Mouse (Mus musculus) urinary bladder, postnatal 14 days (tissue): ENCODE measurements at regions not wholly inside any gene's neighbourhood (a gene's known extent, or its start where the extent isn't known, plus 50 kb on each side); places are given as distances from the start of the nearest gene placed in this dataset.

ENCODE experiments used
- DNase-seq: peaks from one replicate; pipeline ENCODE4 v3.0.0; 2021; ENCODE audit warnings: low spot score

- no peak for DNase-seq
These were observed 296.1 kb downstream of the Irs2 start for GRCm38 (mm10) chr8:10712118-10712689.

GRCm38 (mm10) chr8:10711474-10711873 lies 296.8 kb downstream of the Irs2 start:
- DNase-seq, result no peak

GRCm38 (mm10) chr8:10708509-10708908 lies 299.7 kb downstream of the Irs2 start:
- no peak for DNase-seq

- DNase-seq, result no peak
These were observed 301.1 kb downstream of the Irs2 start for GRCm38 (mm10) chr8:10707122-10707521.

GRCm38 (mm10) chr8:10705909-10706308 lies 302.3 kb downstream of the Irs2 start:
- no peak for DNase-seq

GRCm38 (mm10) chr8:10702755-10703154 lies 305.5 kb downstream of the Irs2 start:
- DNase-seq, result no peak

DNA sequence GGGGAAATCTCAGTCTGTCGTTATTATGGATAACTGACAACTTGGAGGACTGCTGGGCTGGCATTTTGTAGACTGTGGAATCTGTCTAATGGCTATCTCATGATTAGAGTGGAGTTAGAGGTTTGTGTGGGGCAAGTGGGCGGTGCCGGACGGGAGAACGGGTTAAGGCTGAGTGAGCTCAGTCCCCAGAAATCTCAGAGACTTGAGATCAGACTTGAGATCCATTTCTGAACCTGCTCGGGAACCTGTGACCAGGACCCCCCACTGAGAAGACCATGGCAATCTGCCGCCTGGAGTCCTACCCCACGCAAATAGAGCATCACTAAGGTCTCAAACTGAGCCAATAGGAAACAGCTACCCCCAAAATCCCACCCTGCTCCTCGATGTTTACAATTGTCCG lies 306.0 kb downstream of the Irs2 start:
- DNase-seq, result no peak

GRCm38 (mm10) chr8:10701648-10702061 lies 306.6 kb downstream of the Irs2 start:
- DNase-seq, result no peak

- no peak for DNase-seq
These were observed 307.0 kb downstream of the Irs2 start for GRCm38 (mm10) chr8:10701226-10701625.

- DNase-seq, result no peak
These were observed 308.6 kb downstream of the Irs2 start for GRCm38 (mm10) chr8:10699669-10700068.

GRCm38 (mm10) chr8:10695181-10695580 lies 313.1 kb downstream of the Irs2 start:
- DNase-seq, result no peak

DNA sequence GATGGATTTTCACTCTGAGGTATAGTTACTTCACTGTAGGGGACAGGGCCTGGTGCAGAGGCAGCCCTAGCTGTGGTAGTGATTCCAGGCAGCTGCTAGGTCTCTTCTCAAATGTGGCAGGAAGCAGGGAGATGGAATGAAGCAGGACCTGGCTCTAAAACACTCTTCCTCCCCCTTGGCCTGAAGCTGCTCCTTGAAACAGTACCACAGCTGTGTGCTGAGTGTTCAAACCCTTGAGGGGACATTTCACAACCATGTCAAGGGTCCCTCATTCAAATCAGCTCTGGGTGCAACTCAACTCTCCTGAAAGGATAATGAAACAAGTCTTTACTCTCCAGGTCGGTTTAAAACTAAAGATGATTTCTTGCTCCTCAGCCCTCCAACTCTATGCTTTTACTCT lies 317.6 kb downstream of the Irs2 start:
- no peak for DNase-seq

- DNase-seq, result no peak
These were observed 318.4 kb downstream of the Irs2 start for GRCm38 (mm10) chr8:10689881-10690280.

- DNase-seq, result no peak
These were observed 320.2 kb downstream of the Irs2 start for GRCm38 (mm10) chr8:10687867-10688561.
